Mouse (Mus musculus): Measurements from ENCODE around the gene Eri2. TPM values are rescaled to one million over a fixed set of nuclear protein-coding genes. Genes with fewer than 3 reads are reported as not detected.

Eri2 gene
- polyA plus RNA-seq, 1 experiment from 2014 or later: 11.0 TPM

DNA sequence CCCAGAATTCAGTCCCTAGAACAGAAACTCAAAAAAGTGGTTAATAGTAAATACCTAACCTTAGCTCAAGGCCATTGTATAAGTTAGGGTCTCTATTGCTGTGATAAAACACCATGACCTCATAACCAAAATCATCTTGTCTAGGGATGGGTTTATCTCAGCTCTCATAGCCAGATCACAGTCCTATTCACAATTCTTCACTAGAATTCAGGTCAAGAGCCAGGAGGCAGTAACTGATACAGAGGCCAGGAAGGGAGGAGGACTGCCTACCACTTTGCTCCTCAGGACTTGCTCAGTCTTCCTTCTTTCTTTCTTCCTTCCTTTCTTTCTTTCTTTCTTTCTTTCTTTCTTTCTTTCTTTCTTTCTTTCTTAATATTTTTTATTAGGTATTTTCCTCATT is 1.5 kb upstream of the Eri2 start:
- Histone ChIP-seq H3K27me3 (ENCODE audit: control insufficient read depth, insufficient read depth, low read depth, low read length) (no peaks in the 10 kb centered on the region), H3K4me3 (ENCODE audit: low read depth, low read length) (peak overlapping the region; percentile 55), H3K27ac (ENCODE audit: low read length) (peak overlapping the region; percentile 55; the same call in 1 of the 2 replicates), H3K4me2 (ENCODE audit: low read depth, low read length) (peak overlapping the region; percentile 67), H3K36me3 (ENCODE audit: control insufficient read depth, insufficient read depth) (no peaks in the 10 kb centered on the region), H3K9me3 (replicated peaks; ENCODE audit: control insufficient read depth, low read length) (no peaks in the 10 kb centered on the region), H3K4me1 (ENCODE audit: control insufficient read depth, low read depth, low read length) (peaks cover 8% of the 10 kb centered on the region), H3K9ac (ENCODE audit: low read depth, low read length) (peak overlapping the region; percentile 10)
- peak; percentile 32 for ATAC-seq (ENCODE audit: low read depth)

DNA sequence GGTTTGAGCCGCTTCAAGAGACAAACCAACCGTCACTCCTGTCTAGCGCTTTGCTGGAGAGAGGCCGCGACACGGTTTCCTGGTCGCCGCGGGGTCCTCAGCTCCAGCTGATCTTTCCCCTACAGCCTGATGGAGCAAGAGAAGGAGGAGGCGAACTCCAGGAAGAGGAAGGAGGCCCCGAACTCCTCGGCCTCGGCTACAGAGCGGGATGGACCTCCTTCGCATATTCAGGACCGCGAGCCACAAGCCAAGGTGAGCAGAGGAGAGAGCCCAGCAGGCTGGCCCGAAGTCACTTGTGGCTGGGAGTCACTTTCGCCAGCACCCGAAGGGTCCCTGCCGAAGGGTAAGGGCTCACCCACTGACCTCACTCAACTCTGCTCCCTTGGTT is 387 bp upstream of the Eri2 start:
- H3K4me1 ChIP-seq (ENCODE audit: control insufficient read depth, low read depth, low read length): peaks cover 8% of the 10 kb centered on the region
- peak overlapping the region; percentile 84 for H3K4me3 ChIP-seq (ENCODE audit: low read depth, low read length)
- H3K36me3 ChIP-seq (ENCODE audit: control insufficient read depth, insufficient read depth): peaks cover 6% of the 10 kb centered on the region
- ATAC-seq (ENCODE audit: low read depth): peak; percentile 60
- under 1% methylated on average over 21 of the region's 21 CpGs for WGBS (ENCODE audit: insufficient replicate concordance)
- H3K9me3 ChIP-seq (replicated peaks; ENCODE audit: control insufficient read depth, low read length): no peaks in the 10 kb centered on the region
- peak overlapping the region; percentile 89 for H3K9ac ChIP-seq (ENCODE audit: low read depth, low read length)
- peak overlapping the region; percentile 84 for H3K27ac ChIP-seq (ENCODE audit: low read length)
- no peaks in the 10 kb centered on the region for H3K27me3 ChIP-seq (ENCODE audit: control insufficient read depth, insufficient read depth, low read depth, low read length)
- peak overlapping the region; percentile 86 for H3K4me2 ChIP-seq (ENCODE audit: low read depth, low read length)

DNA sequence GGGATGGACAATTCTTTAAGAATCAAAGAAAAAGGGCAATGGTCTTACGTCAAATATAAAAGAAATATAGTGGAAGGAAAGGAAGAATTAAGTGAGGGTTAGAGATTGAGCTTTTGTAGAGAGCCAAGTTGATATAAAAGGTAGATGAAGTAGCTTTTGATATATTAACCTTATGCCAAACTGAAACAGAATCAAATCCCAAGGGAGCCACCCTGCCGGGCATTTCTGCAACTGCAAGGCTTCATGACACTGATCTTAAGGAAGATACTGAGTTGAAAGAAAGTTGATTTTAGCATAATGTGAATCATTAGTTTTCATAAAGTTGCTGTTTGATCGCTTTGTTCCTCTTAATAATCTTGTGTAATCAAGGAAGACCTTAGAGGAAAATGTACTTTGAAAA is 4.8 kb downstream of the Eri2 start:
- Histone ChIP-seq H3K27me3 (ENCODE audit: control insufficient read depth, insufficient read depth, low read depth, low read length) (no peaks in the 10 kb centered on the region), H3K36me3 (ENCODE audit: control insufficient read depth, insufficient read depth) (peaks cover 25% of the 10 kb centered on the region), H3K27ac (ENCODE audit: low read length) (no peak overlapping the region), H3K4me3 (ENCODE audit: low read depth, low read length) (no peak overlapping the region), H3K9me3 (replicated peaks; ENCODE audit: control insufficient read depth, low read length) (no peaks in the 10 kb centered on the region), H3K4me2 (ENCODE audit: low read depth, low read length) (no peak overlapping the region), H3K4me1 (ENCODE audit: control insufficient read depth, low read depth, low read length) (peaks cover 12% of the 10 kb centered on the region), H3K9ac (ENCODE audit: low read depth, low read length) (no peak overlapping the region)
- 73% methylated on average over 3 of the region's 3 CpGs for WGBS (ENCODE audit: insufficient replicate concordance)
- no peak for ATAC-seq (ENCODE audit: low read depth)

DNA sequence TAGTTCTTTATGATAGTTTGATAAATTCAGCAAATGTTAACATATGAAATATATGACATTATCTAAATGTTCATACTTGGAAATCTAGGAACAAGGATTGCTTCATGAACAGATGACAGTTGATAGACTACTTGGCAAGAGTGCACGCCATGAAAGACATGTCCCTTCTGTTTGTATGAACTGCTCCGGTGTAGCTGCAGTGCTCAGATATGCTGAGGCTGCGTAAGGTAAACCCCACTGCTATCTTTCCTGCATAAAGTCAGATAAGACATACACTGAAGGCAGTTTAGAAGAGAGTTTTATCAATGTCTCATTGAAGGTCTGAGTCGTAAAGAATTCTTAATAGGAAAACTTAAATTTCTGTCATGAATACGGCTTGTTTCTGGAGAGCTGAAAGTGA is 8.9 kb downstream of the Eri2 start:
- H3K4me2 ChIP-seq (ENCODE audit: low read depth, low read length): peak overlapping the region; percentile 39

DNA sequence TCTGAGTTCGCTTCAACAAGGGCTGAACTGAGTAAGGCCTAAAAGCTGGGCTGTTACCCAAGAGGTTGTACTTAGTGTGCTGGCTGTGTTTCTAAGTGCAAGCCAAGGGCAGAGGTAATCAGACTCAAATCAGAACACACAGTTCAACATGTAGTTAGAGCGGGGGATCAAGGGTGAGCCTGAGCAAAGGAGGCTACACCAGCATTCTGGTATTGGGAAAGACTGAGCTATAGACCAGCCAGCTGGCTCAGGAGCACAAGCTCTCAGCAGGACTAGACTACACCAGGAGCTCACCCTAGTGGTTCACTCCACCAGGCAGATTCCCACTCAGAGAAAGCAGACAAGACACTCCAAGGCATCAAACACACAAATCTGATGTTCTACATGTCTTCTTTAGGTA is 10.4 kb downstream of the Eri2 start:
- Histone ChIP-seq H3K4me3 (ENCODE audit: low read depth, low read length) (no peak overlapping the region), H3K36me3 (ENCODE audit: control insufficient read depth, insufficient read depth) (peaks cover 17% of the 10 kb centered on the region), H3K27ac (ENCODE audit: low read length) (0 out of 2 replicates have a peak overlapping the region, but pooled peaks have one; percentile 8), H3K9ac (ENCODE audit: low read depth, low read length) (no peak overlapping the region), H3K27me3 (ENCODE audit: control insufficient read depth, insufficient read depth, low read depth, low read length) (no peaks in the 10 kb centered on the region), H3K4me1 (ENCODE audit: control insufficient read depth, low read depth, low read length) (peaks cover 9% of the 10 kb centered on the region), H3K4me2 (ENCODE audit: low read depth, low read length) (no peak overlapping the region), H3K9me3 (replicated peaks; ENCODE audit: control insufficient read depth, low read length) (no peaks in the 10 kb centered on the region)
- ATAC-seq (ENCODE audit: low read depth): peak; percentile 71
- WGBS (ENCODE audit: insufficient replicate concordance): 75% methylated on average over 2 of the region's 2 CpGs

More for the DNA sequence above, 8.9 kb downstream of the Eri2 start:
- WGBS (ENCODE audit: insufficient replicate concordance): 21% methylated on average over 5 of the region's 5 CpGs
- Histone ChIP-seq H3K4me3 (ENCODE audit: low read depth, low read length) (no peak overlapping the region), H3K36me3 (ENCODE audit: control insufficient read depth, insufficient read depth) (peaks cover 25% of the 10 kb centered on the region), H3K27ac (ENCODE audit: low read length) (peak overlapping the region; percentile 76), H3K9ac (ENCODE audit: low read depth, low read length) (0 out of 2 replicates have a peak overlapping the region, but pooled peaks have one; percentile 14), H3K27me3 (ENCODE audit: control insufficient read depth, insufficient read depth, low read depth, low read length) (no peaks in the 10 kb centered on the region), H3K4me1 (ENCODE audit: control insufficient read depth, low read depth, low read length) (peaks cover 9% of the 10 kb centered on the region), H3K9me3 (replicated peaks; ENCODE audit: control insufficient read depth, low read length) (no peaks in the 10 kb centered on the region)
- ATAC-seq (ENCODE audit: low read depth): peak; percentile 95

DNA sequence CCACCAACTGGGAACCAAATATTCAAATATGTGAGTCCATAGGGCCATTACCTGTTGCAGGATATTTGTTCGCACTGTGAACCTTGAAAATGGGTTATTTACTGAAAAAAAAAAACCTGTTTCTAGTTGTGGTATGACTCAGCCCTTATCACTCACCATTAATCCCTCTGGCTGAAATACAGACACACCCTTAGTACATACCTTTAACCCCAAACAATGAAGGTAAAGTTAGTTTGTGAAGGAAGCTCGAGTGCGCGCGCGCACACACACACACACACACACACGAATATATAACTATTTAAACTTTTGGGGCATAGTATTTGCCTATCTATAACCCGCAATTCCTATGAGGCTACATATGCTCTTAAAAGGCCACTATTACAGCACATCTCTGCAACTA is 24.0 kb downstream of the Eri2 start:
- Histone ChIP-seq H3K27me3 (ENCODE audit: control insufficient read depth, insufficient read depth, low read depth, low read length) (no peaks in the 10 kb centered on the region), H3K27ac (ENCODE audit: low read length) (no peak overlapping the region), H3K9ac (ENCODE audit: low read depth, low read length) (no peak overlapping the region), H3K36me3 (ENCODE audit: control insufficient read depth, insufficient read depth) (no peaks in the 10 kb centered on the region), H3K4me2 (ENCODE audit: low read depth, low read length) (no peak overlapping the region), H3K4me3 (ENCODE audit: low read depth, low read length) (no peak overlapping the region), H3K4me1 (ENCODE audit: control insufficient read depth, low read depth, low read length) (no peaks in the 10 kb centered on the region), H3K9me3 (replicated peaks; ENCODE audit: control insufficient read depth, low read length) (no peaks in the 10 kb centered on the region)
- no peak for ATAC-seq (ENCODE audit: low read depth)
- WGBS (ENCODE audit: insufficient replicate concordance): 79% methylated on average over 8 of the region's 8 CpGs

DNA sequence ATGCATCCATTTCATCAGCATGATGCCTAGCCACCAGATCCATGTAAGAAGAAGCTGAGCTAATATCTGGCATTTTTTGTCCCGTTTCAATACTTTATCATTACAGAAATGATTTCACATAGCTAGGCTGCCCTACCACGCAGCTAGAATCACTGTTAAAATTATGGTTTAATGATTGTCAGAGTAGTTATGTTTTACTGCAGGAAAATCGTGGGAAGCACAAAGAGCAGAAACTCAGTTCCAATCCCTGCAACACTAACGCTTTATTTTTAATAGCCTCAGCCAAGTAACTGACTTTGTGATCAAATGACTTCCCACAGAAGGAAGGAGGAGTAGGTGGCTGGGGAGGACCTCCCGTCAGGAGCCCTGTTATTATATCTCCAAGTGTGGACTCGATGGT is 26.9 kb downstream of the Eri2 start:
- Histone ChIP-seq H3K27me3 (ENCODE audit: control insufficient read depth, insufficient read depth, low read depth, low read length) (no peaks in the 10 kb centered on the region), H3K4me3 (ENCODE audit: low read depth, low read length) (no peak overlapping the region), H3K4me1 (ENCODE audit: control insufficient read depth, low read depth, low read length) (no peaks in the 10 kb centered on the region), H3K9me3 (replicated peaks; ENCODE audit: control insufficient read depth, low read length) (no peaks in the 10 kb centered on the region), H3K27ac (ENCODE audit: low read length) (no peak overlapping the region), H3K9ac (ENCODE audit: low read depth, low read length) (no peak overlapping the region), H3K4me2 (ENCODE audit: low read depth, low read length) (no peak overlapping the region), H3K36me3 (ENCODE audit: control insufficient read depth, insufficient read depth) (no peaks in the 10 kb centered on the region)
- WGBS (ENCODE audit: insufficient replicate concordance): 58% methylated on average over 6 of the region's 6 CpGs
- no peak for ATAC-seq (ENCODE audit: low read depth)

DNA sequence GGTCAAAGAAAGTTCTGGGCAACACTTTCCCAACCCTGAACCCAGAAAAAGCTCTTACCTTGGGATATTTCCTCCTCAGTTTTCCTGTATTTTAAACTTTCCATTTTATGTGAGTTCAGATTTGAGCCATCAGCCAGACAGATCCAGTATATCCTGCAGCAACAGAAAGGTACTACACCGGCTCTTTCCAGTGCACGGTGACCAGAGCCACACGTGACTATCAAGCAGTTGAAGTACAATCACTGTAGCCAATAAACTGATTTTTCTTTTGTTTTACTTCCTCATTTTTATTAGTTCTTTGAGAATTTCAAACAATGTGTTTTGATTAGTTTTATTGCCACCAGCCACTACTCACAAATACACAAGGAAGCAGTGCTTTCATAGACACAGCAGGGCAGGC is 29.5 kb downstream of the Eri2 start:
- Histone ChIP-seq H3K27ac (ENCODE audit: low read length) (no peak overlapping the region), H3K27me3 (ENCODE audit: control insufficient read depth, insufficient read depth, low read depth, low read length) (no peaks in the 10 kb centered on the region), H3K9me3 (replicated peaks; ENCODE audit: control insufficient read depth, low read length) (no peaks in the 10 kb centered on the region), H3K4me2 (ENCODE audit: low read depth, low read length) (no peak overlapping the region), H3K9ac (ENCODE audit: low read depth, low read length) (no peak overlapping the region), H3K36me3 (ENCODE audit: control insufficient read depth, insufficient read depth) (no peaks in the 10 kb centered on the region), H3K4me1 (ENCODE audit: control insufficient read depth, low read depth, low read length) (no peaks in the 10 kb centered on the region), H3K4me3 (ENCODE audit: low read depth, low read length) (no peak overlapping the region)
- ATAC-seq (ENCODE audit: low read depth): no peak
- 59% methylated on average over 3 of the region's 3 CpGs for WGBS (ENCODE audit: insufficient replicate concordance)

DNA sequence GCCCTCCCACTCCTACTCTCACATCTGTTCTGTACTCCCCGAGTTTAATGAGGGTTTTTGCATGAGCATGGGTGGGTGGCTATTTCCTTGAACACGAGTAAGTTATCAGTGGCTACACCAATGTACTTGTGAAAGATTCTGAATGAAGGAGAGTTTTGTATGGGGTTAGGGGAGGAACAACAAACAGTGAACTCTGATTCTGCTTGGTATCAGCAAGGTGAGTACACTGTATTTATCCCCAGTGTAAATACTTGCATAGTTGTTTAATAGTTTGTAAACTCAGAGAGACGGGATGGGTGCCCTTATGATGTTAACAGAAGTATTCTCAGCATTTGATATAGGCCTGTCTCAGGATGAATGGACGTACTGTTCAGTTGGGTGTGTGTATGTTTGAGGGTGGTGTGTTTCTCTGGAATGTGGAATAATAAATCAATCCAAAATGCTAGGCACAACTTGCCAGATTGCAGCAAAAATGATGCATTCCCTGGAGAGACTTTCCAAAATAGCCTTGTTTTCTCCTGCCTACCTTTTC is 31.6 kb downstream of the Eri2 start:
- no peaks in the 10 kb centered on the region for H3K36me3 ChIP-seq (ENCODE audit: control insufficient read depth, insufficient read depth)
- H3K9ac ChIP-seq (ENCODE audit: low read depth, low read length): no peak overlapping the region
- 47% methylated on average over 4 of the region's 4 CpGs for WGBS (ENCODE audit: insufficient replicate concordance)
- no peak overlapping the region for H3K4me2 ChIP-seq (ENCODE audit: low read depth, low read length)
- no peaks in the 10 kb centered on the region for H3K9me3 ChIP-seq (replicated peaks; ENCODE audit: control insufficient read depth, low read length)
- H3K27ac ChIP-seq (ENCODE audit: low read length): no peak overlapping the region
- ATAC-seq (ENCODE audit: low read depth): no peak
- H3K27me3 ChIP-seq (ENCODE audit: control insufficient read depth, insufficient read depth, low read depth, low read length): no peaks in the 10 kb centered on the region
- H3K4me3 ChIP-seq (ENCODE audit: low read depth, low read length): no peak overlapping the region
- H3K4me1 ChIP-seq (ENCODE audit: control insufficient read depth, low read depth, low read length): no peaks in the 10 kb centered on the region
